Mouse (Mus musculus) liver, postnatal 0 days (tissue): ENCODE results near the gene Hspa4l.

Experiments used
- CTCF ChIP-seq: sonication (generic); IDR thresholded peaks from 2 replicates; pipeline ENCODE4 v1.5.1; 2016; ENCODE audit warnings: antibody characterized with exemption, low read depth
- EP300 ChIP-seq: IDR thresholded peaks from 2 replicates; pipeline ENCODE4 v1.6.1; 2016; ENCODE audit warnings: antibody characterized with exemption, low read depth, mild to moderate bottlenecking

DNA sequence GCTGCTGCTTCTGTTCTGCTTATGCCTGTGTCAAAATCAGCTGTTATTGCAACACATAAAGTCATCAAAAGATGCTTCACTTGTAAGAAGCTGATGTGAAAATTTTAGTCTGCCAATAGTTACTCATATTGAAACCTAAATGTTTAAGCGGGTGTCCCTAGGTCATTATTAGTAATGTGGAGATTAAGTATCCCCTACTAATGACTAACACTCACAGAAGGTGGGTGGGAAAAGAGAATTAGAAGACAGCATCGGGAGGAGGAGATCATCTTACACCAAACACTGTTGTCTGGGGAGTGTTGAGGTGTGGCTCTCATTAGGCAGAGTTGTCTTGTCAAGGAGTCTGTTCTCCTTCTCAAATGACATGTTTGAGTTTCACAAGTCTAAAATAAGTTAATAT is 62.6 kb downstream of the Hspa4l start:
- TF ChIP-seq CTCF, result no peak
- no peak for TF ChIP-seq EP300
